Mouse (Mus musculus) neural tube, embryonic 10.5 days (tissue): ENCODE data around the gene Pgam2.
"Not testable (repeated sequence)": the region's sequence is repeated elsewhere in the genome, so short reads cannot be mapped to it uniquely, and the experiment has no call there.

Experiments
- DNase-seq: peaks from one replicate; pipeline ENCODE4 v3.0.0-alpha.2; 2017; ENCODE audit warnings: low spot score; ENCODE audit errors: extremely low spot score

Gene Pgam2

DNA sequence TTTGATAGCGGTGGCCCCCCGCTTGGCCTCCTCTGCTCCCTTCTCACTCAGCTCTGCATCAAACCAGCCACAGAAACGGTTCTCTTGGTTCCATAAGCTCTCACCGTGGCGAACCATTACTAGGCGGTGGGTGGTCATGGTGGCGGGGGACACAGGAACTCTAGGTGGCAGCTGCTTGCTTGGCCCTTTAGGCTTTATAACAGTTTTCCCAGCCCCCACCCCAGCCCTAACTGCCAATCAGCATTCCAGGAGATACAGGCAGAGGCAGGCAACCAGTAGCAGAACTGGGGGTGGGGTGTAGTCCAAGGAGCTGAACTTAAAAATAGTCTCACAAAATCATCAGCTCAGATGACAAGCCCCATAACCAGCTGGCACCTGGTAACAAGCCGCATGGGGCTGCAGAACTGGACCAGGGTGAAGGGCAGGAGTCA lies at the start of gene Pgam2:
Gene Pgam2 (minus strand): TSS at position 183 of the 431 bp plus-strand sequence.
- no peak for DNase-seq

- no peak for DNase-seq
These were observed 48.8 kb upstream of the Pgam2 start for GRCm38 (mm10) chr11:5852314-5852713.

DNA sequence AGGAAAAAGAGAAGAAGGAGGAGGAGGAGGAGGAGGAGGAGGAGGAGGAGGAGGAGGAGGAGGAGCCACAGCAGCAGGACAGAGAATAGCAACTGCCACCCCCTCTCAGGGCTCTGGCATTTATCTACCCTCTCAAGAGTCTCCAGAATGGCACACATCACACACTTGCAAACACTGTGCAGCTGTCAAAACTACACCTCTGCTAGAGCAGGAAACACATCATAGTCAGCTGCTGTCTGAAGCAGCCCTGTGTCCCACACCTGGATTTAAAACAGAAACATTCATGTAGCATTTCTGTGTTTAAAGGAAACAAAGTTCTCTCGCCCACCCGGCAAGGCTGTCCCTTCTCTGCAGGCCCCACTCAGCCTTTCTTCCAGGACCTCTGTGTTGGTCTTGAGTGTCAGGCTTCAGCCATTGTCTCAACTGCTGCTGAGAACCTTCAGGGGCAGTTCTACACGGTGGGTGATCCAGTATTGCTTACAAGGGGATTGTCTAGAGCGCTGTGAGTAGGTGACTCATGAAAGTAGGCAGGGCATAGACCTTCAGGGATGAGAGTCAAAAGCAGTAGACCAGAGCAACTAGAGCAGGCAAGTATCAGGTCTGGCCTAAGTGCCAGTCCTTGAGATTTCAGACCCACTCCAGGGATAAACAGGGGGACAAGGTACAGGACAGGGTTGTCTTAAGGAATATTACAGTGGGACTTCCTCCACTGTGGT lies 47.6 kb upstream of the Pgam2 start:
- no peak for DNase-seq

GRCm38 (mm10) chr11:5850452-5850851 lies 46.9 kb upstream of the Pgam2 start:
- DNase-seq, result no peak

GRCm38 (mm10) chr11:5849316-5849715 lies 45.8 kb upstream of the Pgam2 start:
- no peak for DNase-seq

GRCm38 (mm10) chr11:5848741-5849140 lies 45.2 kb upstream of the Pgam2 start:
- no peak for DNase-seq

GRCm38 (mm10) chr11:5846639-5847345 lies 43.3 kb upstream of the Pgam2 start:
- no peak for DNase-seq

GRCm38 (mm10) chr11:5843131-5843530 lies 39.6 kb upstream of the Pgam2 start:
- DNase-seq, result no peak

DNA sequence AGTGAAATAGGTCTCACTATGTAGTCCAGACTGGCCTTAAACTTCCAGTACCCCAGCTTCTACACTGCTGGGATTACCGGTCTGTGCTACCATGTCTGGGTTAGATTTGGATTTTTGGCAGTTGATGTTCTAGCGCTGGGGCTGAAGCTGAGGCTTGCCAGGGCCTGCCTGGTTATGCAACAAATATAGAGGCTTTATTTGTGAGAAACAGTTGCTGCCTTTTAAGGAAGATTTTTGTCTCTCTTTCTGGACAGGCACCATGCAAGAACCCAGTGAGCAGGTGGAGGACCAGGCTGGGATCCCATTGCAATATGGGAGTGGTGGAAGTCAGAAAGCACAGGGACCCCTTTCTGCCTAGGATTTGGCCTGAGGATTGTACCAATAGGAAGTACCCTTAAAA lies 38.2 kb upstream of the Pgam2 start:
- no peak for DNase-seq

GRCm38 (mm10) chr11:5840346-5840745 lies 36.8 kb upstream of the Pgam2 start:
- no peak for DNase-seq

GRCm38 (mm10) chr11:5837251-5838246 lies 34.0 kb upstream of the Pgam2 start, which contains the start of gene Polm:
Gene Polm (minus strand): TSS chr11:5838016.
- DNase-seq, result peak; percentile 90

DNA sequence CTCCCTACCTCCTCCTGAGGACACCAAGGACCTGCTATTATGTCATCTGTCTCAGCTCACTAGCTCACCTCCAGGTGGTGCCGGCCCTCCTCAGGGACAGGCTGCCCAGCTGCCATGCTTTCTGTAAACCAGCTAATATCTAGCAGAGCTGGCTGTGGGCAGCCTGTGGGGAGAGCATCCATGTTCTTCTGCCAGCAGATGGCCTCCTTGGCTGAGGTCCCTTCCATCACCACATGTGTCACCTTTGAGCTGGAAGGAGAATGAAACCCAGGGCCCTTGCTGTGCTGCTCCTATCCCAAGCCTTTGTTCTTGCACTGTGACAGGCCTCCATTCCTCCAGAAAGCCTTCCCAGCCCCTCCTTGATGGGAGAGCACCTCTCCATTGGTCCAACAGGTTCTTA lies 32.6 kb upstream of the Pgam2 start:
- DNase-seq, result no peak

DNA sequence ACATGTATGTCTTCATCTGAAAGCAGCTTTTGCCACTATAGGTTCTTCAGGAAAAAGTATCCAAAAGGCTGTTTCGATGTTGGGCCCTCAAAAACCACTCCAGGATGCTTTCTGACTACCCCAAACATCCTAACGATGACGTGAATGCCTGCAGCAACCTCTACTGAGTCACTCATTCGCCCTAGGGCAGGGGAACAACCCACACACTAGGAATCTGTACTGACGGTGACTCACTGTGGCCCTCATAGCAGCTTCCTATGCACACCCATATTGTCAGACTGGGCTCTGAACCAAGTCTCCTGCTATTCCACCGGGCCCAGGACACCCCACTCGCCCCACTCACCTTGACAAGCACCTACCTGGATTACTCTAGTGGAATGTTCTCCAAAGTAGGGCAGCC lies 31.5 kb upstream of the Pgam2 start:
- DNase-seq, result no peak

DNA sequence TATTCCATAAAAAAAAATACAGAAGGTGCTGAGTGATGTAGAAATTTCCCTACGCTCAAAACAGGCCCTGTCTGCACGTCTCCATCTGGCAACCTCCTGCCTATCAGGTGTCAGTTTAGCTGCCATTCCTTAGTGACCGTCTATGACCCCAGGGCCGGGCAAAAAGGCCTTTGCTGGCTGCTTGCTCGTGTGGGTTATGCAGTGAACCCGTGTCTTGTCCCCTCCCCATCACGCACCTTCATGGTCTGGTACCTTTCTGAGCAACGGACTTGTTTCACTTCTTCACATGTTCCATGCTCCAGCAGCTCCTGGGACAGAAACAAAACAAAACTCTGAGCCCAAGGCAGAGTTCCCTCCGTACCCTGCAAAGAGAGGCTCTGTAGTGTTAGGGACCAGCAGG lies 31.0 kb upstream of the Pgam2 start:
- no peak for DNase-seq

DNA sequence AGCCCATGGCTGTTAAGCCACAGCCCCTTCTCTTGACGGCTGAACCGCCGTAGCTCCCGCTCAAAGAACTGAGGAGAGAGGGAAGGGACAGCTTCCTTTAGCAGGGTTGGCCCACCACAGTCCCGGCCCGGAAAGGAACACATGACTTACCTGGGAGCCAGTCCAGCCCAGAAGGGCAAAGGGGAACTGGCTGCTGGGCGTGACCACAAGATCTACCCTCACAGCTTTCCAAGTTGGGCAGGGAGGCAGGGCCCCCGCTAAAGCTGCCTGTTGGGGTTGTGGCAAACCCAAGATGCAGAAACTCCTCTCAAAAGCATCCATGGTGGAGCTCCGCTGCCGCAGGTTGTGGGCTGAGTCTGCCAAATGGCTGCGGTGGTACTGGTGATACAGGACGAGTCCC lies 25.8 kb upstream of the Pgam2 start:
- no peak for DNase-seq

DNA sequence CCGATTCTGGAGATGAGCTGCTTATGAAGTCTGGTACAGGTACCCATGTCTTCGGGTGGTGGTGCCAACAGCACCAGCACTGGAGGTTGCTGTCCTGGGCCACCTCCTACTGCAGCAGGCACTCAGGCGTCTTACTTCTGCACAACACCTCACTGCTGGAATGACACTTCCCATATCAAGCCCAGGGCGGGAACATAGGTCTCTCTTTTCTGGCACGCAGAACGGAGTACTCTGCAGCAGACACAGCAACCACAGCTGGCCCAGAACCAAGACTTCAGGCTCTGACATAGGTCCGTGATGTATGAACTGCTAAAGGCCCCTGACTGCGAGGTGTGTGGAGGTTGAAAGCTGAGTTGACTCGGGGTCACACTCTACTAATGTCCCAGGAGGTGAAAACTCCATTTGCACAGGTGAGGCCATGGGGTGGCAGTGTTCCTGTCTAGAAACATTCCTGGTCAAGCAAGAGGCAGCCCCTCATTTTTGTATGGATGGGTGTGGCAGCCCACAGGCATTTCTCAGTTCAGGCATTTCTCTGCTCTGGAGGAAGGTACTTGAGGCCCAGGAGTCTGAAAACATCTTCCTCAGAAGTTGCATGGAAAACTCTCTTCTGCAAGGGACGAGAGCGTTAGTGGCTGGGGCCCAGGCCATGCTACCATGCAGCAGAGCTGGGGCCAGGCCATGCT lies 25.1 kb upstream of the Pgam2 start:
- no peak for DNase-seq

DNA sequence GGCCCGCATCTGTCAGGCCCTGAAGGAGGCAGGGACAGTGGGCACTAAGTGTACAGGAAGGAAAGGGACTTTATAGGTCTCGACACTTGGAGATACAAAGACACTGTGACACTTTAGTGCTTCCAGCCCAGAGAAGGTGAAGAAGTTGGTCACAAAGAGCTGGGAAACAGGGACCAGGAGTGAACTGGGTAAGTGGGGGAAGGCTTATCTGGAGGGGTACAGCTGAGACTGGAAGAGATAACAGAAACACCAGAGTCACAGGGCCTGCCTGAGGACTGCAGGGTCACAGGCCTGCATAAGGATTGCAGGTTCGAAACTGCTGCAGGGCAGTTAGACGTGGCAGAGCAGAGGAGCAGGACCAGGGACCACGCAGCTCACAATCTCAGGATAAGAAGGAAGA lies 24.4 kb upstream of the Pgam2 start:
- DNase-seq, result no peak

DNA sequence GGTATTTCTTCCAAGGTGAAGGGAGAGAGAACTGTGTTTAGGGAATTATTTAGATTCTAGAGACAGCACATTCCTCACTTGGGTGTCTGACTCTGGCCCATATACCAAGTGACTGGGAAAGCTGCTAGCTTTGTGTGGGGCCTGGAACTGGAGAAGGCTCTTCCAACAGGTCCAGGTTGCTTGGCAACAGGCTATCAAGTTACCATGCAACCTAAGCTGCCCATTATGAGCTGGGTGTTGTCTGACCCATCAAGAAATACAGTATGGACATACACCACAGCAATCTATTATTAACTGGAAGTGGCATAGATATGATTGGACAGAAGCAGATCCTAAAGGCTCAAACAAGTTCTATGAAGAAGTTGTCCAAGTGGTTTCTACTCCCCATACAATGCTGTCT lies 21.9 kb upstream of the Pgam2 start:
- no peak for DNase-seq

- no peak for DNase-seq
These were observed 15.7 kb upstream of the Pgam2 start for GRCm38 (mm10) chr11:5819223-5819622.

- no peak for DNase-seq
These were observed 9.8 kb upstream of the Pgam2 start for GRCm38 (mm10) chr11:5813381-5813780.

DNA sequence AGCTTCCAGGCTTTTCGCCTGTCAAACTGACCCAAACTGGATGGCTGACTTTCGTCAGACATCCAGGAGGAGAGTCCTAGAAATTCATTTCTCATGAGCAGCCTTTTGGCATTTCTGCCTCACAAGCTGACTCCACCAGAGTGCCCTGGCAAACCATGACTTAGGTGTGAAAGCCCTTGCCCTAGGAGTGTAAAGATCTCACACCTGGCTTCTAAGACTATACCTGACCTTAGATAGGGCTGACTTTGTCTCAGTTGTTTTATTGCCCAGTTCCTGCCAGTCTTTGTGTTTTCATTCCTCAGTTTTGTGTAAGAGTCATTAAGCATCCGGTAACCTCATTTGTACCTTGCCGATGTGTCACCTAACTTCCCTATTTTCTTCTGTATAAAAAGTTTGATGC lies 6.0 kb upstream of the Pgam2 start:
- DNase-seq, result not testable (repeated sequence)
